Mouse (Mus musculus) G1E (cell line): ENCODE data around the gene Slain2. TPM values are rescaled to one million over a fixed set of nuclear protein-coding genes. Genes with fewer than 3 reads are reported as not detected.
A peak's percentile ranks its signal among the peaks of the same experiment; 100 is the strongest.

Experiments
- ATAC-seq: 2 replicates; pipeline ENCODE4 v1.8.0; 2016; ENCODE audit warnings: mild to moderate bottlenecking; ENCODE audit not compliant: insufficient number of reproducible peaks, poor library complexity, low FRiP score, severe bottlenecking; ENCODE audit errors: extremely low read depth
- DNase-seq: peaks from one replicate; pipeline ENCODE4 v3.0.0; 2012; ENCODE audit warnings: low spot score
- H3K27me3 ChIP-seq: 2 replicates; pipeline ENCODE4 v1.6.1; 2012; ENCODE audit warnings: mild to moderate bottlenecking, low read length, inconsistent platforms; ENCODE audit not compliant: insufficient read depth
- H3K36me3 ChIP-seq: replicated peaks from 2 replicates; pipeline ENCODE3; 2012; ENCODE audit warnings: mild to moderate bottlenecking, inconsistent platforms
- H3K4me1 ChIP-seq: 2 replicates; pipeline ENCODE4 v1.6.1; 2012; ENCODE audit warnings: low read depth, low read length, inconsistent platforms, mixed read lengths; ENCODE audit not compliant: insufficient read depth
- H3K4me3 ChIP-seq: 2 replicates; pipeline ENCODE4 v1.5.1; 2012; ENCODE audit warnings: low read depth, mild to moderate bottlenecking, inconsistent platforms, low read length, moderate library complexity, mixed read lengths
- H3K9me3 ChIP-seq: replicated peaks from 2 replicates; pipeline ENCODE4 v1.6.1; 2012; ENCODE audit warnings: inconsistent platforms
- CTCF ChIP-seq: IDR thresholded peaks from 2 replicates; pipeline ENCODE4 v1.5.1; 2012; ENCODE audit warnings: low read depth, low read length, inconsistent platforms, mixed read lengths
- GATA1 ChIP-seq: IDR thresholded peaks from 2 replicates; pipeline ENCODE4 v1.6.1; 2012; ENCODE audit warnings: borderline replicate concordance, low read length, inconsistent platforms, mixed read lengths
- GATA2 ChIP-seq: IDR thresholded peaks from 2 replicates; pipeline ENCODE4 v1.6.1; 2012; ENCODE audit warnings: low read depth, low read length, inconsistent platforms, borderline replicate concordance
- POLR2AphosphoS5 ChIP-seq: IDR thresholded peaks from 2 replicates; pipeline ENCODE4 v1.6.1; 2012; ENCODE audit warnings: low read depth, low read length, inconsistent platforms; ENCODE audit not compliant: insufficient replicate concordance
- TAL1 ChIP-seq: conservative IDR thresholded peaks from 2 replicates; pipeline ENCODE4 v1.6.1; 2012; ENCODE audit warnings: low read depth, low read length, inconsistent platforms, mixed read lengths
- polyA plus RNA-seq: library from polyadenylated mRNA; stranded (reverse); fragments of >175 nt; gene quantifications from 2 replicates; pipeline ENCODE4 v1.2.3, GENCODE M21; 2012
- total RNA-seq, 2 experiments: library from RNA; stranded (forward) in 1 of 2; stranded (reverse) in 1 of 2; fragments of 200-1000 nt in 1 of 2; fragments of >200 nt in 1 of 2; fragmentation: Nextera tagmentation in 1 of 2; gene quantifications; 2 replicates each; pipeline ENCODE4 v1.2.3; 2014 to 2017

Slain2 gene
- total and polyA plus RNA-seq, 3 experiments, result 7.7 to 42.4 (median 26.2) TPM

GRCm38 (mm10) chr5:72897998-72898397 is 16.1 kb upstream of the Slain2 start:
- H3K36me3 ChIP-seq, result no peaks in the 10 kb centered on the region
- ATAC-seq (no peak), DNase-seq (peak; percentile 12)
- H3K9me3 ChIP-seq, result no peaks in the 10 kb centered on the region; the same call in none of the 2 replicates
- peaks cover 2% of the 10 kb centered on the region; the same call in 1 of the 2 replicates for H3K27me3 ChIP-seq
- TF ChIP-seq CTCF (no peak), TAL1 (no peak), GATA1 (no peak), GATA2 (no peak), POLR2AphosphoS5 (no peak)
- peaks cover 34% of the 10 kb centered on the region for H3K4me1 ChIP-seq
- peak overlapping the region; percentile 23; the same call in 1 of the 2 replicates for H3K4me3 ChIP-seq

DNA sequence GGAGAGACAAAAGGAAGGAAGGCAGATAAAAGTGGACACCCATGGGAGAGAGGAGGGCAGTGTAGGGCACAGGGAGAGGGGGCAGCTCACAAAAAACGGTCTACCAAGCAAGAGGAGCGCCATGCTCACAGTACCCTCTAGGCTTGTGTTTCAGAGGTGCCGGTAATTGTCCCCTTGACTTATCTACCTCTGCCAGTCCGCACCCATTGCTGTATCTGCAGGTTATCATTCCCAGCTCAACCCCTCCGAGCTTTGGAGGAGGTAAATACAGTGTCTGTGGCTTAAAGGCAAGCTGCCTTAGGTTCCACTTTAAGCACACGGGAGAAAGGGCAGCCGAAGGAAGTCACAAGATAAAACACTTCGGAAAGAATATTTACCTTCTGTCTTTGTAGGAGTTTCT is 14.8 kb upstream of the Slain2 start:
- ATAC-seq (no peak), DNase-seq (no peak)
- H3K9me3 ChIP-seq, result no peaks in the 10 kb centered on the region; the same call in none of the 2 replicates
- peaks cover 3% of the 10 kb centered on the region; the same call in 1 of the 2 replicates for H3K27me3 ChIP-seq
- no peak for TF ChIP-seq POLR2AphosphoS5
- TF ChIP-seq TAL1, result no peak
- no peak for TF ChIP-seq GATA1
- no peak for TF ChIP-seq GATA2
- TF ChIP-seq CTCF, result no peak
- no peak overlapping the region for H3K4me3 ChIP-seq
- H3K36me3 ChIP-seq, result no peaks in the 10 kb centered on the region
- peaks cover 31% of the 10 kb centered on the region for H3K4me1 ChIP-seq

DNA sequence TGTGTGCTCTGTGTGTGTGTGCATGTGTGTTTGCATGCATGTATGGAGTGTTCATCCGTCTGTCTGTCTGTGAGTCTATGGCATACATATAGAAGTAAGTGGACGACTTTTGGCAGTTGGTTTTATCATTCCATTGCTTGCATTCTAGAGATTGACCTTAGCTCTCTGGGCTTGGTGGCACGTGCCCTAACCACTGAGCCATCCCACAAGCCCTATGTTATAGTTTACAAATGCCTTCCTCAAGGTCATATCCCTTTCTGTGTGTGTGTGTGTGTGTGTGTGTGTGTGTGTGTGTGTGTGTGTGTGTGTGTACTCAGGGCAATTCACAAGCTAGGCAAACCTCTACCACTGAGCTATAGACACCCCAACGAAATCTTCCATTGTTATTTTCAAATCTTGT is 12.2 kb upstream of the Slain2 start:
- H3K4me1 ChIP-seq, result peaks cover 20% of the 10 kb centered on the region
- H3K9me3 ChIP-seq, result no peaks in the 10 kb centered on the region; the same call in none of the 2 replicates
- no peak overlapping the region for H3K4me3 ChIP-seq
- no peak for DNase-seq
- ATAC-seq, result no peak
- TF ChIP-seq GATA1 (no peak), POLR2AphosphoS5 (no peak), GATA2 (no peak), CTCF (no peak), TAL1 (no peak)
- peaks cover 7% of the 10 kb centered on the region; the same call in 1 of the 2 replicates for H3K27me3 ChIP-seq
- no peaks in the 10 kb centered on the region for H3K36me3 ChIP-seq

- Histone ChIP-seq H3K4me3 (no peak overlapping the region), H3K4me1 (peaks cover 15% of the 10 kb centered on the region), H3K9me3 (no peaks in the 10 kb centered on the region; the same call in none of the 2 replicates), H3K36me3 (no peaks in the 10 kb centered on the region), H3K27me3 (peaks cover 9% of the 10 kb centered on the region)
- no peak for TF ChIP-seq POLR2AphosphoS5
- no peak for TF ChIP-seq TAL1
- TF ChIP-seq CTCF, result no peak
- no peak for TF ChIP-seq GATA1
- no peak for TF ChIP-seq GATA2
- ATAC-seq (no peak), DNase-seq (no peak)
Observed at GRCm38 (mm10) chr5:72902312-72902711, 11.8 kb upstream of the Slain2 start.

DNA sequence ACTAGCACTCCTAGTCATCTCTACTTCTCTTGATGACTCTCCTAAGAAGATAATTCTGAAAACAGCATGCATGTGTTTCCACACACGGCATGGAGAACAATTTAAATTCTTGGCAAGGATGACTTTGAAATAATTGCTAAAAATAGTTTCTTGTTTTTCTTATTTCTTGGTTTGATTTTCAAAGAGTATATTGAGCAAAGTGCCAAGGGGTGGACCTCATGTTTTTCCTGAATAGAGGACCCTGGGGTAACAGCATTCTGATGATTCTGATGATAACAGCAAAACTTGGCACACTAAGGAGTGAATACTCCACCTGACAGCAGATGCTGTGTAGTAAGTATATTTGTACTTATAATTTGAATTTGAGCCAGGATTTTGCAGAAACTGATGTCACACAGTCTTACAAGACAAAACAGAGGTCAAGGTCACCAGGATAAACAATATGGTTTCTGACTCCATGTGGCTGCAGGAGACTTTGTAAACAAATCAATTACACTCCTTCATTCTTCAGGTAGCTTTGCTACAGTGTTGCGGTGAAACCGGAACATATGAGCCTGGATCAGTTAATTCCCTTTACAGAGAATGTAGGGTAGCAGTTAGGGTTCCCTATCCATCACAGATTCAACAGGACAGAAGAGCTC is 11.1 kb upstream of the Slain2 start:
- no peak for ATAC-seq
- Histone ChIP-seq H3K4me1 (peaks cover 9% of the 10 kb centered on the region), H3K4me3 (no peak overlapping the region), H3K36me3 (no peaks in the 10 kb centered on the region), H3K9me3 (no peaks in the 10 kb centered on the region; the same call in none of the 2 replicates), H3K27me3 (peaks cover 16% of the 10 kb centered on the region)
- TF ChIP-seq GATA2 (no peak), TAL1 (no peak), CTCF (no peak), POLR2AphosphoS5 (no peak), GATA1 (no peak)
- no peak for DNase-seq
